Mouse (Mus musculus): Measurements from ENCODE around the gene Gabrb1.

The Gabrb1 gene

GRCm38 (mm10) chr5:71830342-71830741 lies 172.4 kb downstream of the Gabrb1 start:
- no peak for DNase-seq

DNA sequence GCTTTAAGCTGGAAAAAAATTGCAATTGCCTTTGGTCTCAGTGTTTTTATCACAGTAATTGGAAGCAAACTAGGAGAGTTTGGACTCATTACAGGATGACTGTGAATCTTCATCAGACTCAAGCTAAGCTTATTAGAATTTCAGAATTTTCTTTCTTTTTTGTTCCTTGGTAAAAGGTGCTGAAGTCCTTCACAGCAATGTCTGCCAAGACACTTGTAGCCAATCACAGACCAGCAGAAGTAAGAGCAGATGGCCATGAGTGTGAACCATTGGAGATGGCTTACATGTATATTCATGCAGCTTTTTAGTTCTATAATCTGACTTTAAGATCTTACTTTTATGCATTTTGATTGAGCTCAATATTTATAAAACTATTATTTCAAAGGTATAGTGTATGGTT lies 184.3 kb downstream of the Gabrb1 start:
- DNase-seq: no peak

GRCm38 (mm10) chr5:71898214-71898613 lies 240.3 kb downstream of the Gabrb1 start:
- DNase-seq: peak in 1 of 2 experiments; percentile 1

GRCm38 (mm10) chr5:71903399-71903798 lies 245.5 kb downstream of the Gabrb1 start:
- DNase-seq: no peak

GRCm38 (mm10) chr5:71914028-71914427 lies 256.1 kb downstream of the Gabrb1 start:
- no peak for DNase-seq

DNA sequence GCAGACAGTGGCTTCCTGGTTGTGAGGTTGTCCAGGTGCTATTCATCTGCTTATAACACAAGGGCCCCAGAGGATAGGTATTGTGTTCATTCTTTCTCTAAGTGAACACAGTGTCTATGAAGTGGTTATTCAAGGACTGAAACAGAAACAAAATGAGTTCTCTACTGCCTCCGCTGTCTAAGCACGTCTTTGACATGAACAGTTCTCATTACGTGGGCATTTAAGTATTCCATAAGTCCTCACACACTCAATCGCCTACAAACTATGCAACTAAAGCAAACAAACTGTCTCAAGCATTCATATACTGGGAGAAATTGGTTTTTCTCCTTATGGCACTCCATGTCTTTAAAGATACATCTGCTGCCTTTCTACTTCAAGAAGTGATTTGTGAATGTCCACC lies 257.8 kb downstream of the Gabrb1 start:
- DNase-seq: no peak

GRCm38 (mm10) chr5:71917206-71917605 lies 259.3 kb downstream of the Gabrb1 start:
- DNase-seq: peak; percentile 5 to 18

DNA sequence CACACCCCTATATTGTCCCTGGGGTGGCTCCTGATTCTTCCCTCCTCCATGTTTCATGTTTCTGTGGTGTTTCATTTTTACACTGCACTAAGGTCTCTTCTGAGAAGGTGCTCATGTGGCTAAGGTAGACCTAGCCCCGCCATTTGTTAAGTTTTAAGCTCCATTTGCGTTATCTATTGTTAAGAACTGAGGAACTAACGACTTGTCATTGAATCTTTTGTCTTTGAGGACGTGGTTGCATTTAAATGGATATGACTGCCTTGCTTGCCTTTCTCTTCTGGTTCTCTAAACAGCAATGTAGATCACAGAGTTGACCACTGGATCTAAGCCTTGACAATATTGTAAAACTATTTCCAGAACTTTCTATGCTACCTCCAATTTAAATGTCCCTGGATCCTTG lies 265.7 kb downstream of the Gabrb1 start:
- no peak for DNase-seq

DNA sequence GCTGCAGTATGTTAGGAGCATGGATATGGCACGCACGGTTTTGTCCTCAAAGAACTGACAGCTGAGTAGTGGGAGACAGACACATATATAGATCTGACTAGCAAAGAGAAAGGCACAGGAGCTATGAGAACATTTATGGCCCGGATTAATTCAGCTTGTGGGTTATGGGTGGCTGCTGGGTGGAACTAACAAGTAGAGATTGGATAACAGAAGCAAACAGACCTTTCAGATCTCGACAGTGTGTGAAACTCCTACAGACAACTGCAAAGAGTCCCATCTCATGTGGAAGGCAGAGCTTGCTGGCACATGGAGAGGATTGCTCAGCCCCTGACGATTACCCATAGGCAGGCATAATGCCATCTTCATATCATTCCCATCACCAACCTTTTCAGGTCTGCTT lies 268.4 kb downstream of the Gabrb1 start:
- no peak for DNase-seq

GRCm38 (mm10) chr5:71930036-71930435 lies 272.1 kb downstream of the Gabrb1 start:
- no peak for DNase-seq

DNA sequence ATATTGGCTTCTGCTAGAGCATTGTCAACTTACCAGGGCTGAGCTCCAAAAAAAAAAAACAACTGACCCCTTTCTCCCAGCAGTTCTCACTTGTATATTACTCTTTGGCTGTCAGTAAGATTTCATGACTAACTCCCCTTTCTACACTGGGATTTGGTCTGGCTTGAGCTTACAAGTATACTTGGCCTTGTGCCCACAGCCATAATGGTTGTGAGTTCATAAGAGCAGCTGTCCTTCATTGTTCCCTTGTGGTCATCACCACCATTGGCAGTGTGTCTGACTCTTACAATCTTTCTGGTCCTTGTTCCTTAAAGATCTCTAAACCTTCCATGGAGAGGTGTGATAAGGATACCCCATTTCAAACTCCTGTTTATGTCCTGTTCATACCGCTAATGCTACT lies 293.5 kb downstream of the Gabrb1 start:
- DNase-seq: peak; percentile 50 to 61

- DNase-seq: peak; percentile 36 to 45
Observed at GRCm38 (mm10) chr5:71955070-71955685, 297.3 kb downstream of the Gabrb1 start.

- no peak for DNase-seq
Observed at GRCm38 (mm10) chr5:71964876-71965432, 307.0 kb downstream of the Gabrb1 start.

DNA sequence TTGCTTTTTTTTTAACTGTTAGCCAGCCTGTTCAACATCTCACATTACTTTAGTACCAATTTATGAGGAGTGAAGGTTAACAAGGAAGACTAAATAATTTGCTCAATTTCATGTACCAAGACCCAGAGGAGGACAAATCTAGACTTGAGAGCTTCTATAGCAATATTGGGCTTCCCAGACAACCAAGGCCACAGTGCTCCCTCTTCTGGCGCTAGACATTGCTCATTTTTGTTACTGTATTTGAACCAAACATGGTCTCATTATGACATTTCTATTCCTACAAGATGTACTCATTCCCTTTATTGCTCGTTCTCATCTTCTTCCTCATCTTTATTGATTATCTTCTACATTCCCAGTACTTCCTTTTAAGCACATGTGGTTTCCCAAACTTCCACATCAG lies 307.6 kb downstream of the Gabrb1 start:
- peak in 1 of 2 experiments; percentile 39 for DNase-seq

DNA sequence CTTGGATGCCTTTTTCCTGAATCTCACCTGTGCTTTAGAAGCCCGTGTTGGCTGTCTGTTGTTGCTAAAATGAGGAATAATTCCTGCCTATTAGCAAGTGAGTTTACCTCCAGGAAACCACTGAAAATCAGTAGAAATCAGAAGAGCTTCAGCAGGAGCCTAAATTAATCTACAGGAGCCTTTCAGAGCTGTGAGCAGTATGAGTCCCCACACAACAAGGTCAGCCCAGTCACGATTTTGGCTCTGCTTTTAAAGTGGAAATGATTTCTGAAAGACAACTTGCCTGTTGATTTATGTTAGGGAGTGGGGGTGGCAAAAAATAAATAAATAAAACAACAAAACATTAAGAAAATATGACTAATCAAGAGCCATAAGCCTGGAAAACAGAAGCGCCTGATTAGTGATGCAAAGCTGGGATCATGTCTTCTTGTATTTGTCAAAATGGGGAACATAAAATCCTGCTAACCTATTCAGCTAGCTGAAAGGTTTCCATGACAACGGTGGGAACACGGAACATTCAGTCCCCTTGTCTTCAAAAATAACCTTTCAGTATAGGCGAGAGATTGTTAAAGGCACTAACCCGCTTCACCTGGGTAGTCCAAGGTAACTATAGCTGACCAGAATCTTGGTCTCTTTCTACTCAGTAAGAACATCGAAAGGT lies 312.4 kb downstream of the Gabrb1 start:
- DNase-seq: peak in 1 of 2 experiments; percentile 9

GRCm38 (mm10) chr5:71972831-71973230 lies 314.9 kb downstream of the Gabrb1 start:
- DNase-seq: peak in 1 of 2 experiments; percentile 25

GRCm38 (mm10) chr5:71976133-71976532 lies 318.2 kb downstream of the Gabrb1 start:
- DNase-seq: no peak

DNA sequence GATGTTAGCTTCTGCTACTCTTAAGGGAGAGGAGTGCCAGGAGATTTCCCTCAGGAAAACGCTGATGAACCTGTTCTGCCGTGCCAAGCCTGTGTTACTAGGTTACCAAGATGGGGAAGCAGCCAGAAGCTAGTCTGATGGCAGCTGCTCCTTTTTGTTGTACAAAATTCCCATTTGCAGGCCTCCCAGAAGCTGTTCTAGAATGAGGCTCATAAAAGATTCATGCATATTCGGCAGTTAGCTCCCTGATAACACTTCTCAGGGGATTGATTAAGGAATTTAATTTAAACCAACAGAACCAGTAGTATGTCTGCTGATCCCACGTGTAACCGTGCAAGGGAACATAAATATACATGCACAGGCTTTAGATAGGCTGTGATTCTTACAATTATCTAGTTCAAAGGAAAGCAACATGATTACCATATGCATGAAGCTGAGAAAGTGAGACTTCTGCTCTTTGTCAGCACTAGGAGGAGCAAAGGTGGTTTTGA lies 318.7 kb downstream of the Gabrb1 start:
- DNase-seq: peak; percentile 88 to 90

DNA sequence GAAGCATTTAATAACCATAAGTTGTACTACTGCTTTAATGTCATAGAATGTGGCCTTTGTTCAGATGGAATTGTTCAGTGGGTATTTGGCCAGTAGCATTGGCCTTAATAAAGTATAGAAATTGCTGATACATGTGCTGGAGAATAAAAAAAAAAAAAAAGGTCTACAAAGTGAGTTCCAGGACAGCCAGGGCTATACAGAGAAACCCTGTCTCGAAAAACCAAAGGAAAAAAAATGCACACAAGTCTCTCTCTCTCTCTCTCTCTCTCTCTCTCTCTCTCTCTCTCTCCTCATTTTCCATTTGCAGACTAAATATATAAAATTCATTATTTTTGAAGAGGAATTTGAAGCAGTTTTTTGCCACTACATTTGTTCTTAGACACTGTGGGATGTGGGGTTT lies 328.6 kb downstream of the Gabrb1 start:
- no peak for DNase-seq

DNA sequence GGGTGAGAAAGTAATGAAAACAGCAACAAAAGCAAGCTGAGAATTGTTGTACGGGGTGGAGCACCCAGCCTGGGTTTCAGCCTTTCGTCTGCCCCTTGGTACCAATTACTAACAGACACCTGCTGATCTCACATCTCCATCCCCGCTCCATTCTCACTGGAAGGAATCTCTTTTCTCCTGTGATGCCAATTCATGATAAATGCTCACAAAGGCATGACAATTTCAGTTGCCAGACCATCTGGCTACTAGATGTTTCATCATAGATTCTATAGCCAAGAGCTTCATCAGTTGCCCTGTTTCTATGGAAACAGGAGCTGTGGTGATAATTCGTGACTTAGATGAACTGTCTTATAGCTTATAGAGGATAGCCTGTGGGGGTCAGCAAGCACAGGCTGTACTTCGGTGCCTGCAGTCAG lies 329.1 kb downstream of the Gabrb1 start:
- peak; percentile 81 to 83 for DNase-seq

- no peak for DNase-seq
Observed at GRCm38 (mm10) chr5:71999466-71999865, 341.6 kb downstream of the Gabrb1 start.

- no peak for DNase-seq
Observed at GRCm38 (mm10) chr5:72003811-72004435, 346.0 kb downstream of the Gabrb1 start.

DNA sequence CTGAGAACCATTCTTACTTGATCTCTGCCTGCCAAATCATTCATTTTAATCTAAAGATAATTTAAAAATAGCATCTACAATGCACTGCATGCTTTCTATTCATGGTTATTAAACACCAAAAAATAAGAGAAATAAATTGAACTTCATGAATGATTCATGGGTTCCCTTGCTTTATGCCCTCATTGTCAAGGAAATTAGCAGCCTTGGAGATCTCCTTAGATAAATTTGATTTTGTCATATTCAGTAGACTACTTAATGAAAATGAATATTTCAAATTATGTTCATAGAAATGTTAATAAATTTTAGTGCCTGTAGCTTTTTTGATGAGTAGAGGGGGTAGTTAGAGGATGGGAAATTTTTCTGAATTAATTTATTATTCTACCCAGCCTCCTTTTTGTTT lies 379.0 kb downstream of the Gabrb1 start:
- no peak for DNase-seq

Measured in cerebellum, postnatal 10 days (tissue).